Mouse (Mus musculus): Measurements from ENCODE around the gene Cyp4a32.

GRCm38 (mm10) chr4:115614005-115614404 lies 13.2 kb downstream of the Cyp4a32 start:
- TF ChIP-seq EP300 (IDR thresholded peaks at IDR 0.05; ENCODE audit: low read length) (no peak), CTCF (conservative IDR thresholded peaks at IDR 0.05 in 1 of 2, IDR thresholded peaks at IDR 0.05 in 1 of 2; ENCODE audit: low read depth in 2 of 2, low read length in 2 of 2) (no peak), BHLHE40 (IDR thresholded peaks at IDR 0.05; ENCODE audit: low read depth, low read length) (no peak), POLR2A (IDR thresholded peaks at IDR 0.05; ENCODE audit: low read depth, low read length) (no peak), ELF1 (IDR thresholded peaks at IDR 0.05; ENCODE audit: low read depth, low read length) (no peak), GABPA (IDR thresholded peaks at IDR 0.05; ENCODE audit: insufficient replicate concordance, low read depth, low read length) (no peak), POLR2AphosphoS2 (IDR thresholded peaks at IDR 0.05; ENCODE audit: low read depth, low read length) (no peak), PAX5 (IDR thresholded peaks at IDR 0.05; ENCODE audit: low read length) (no peak), NRF1 (IDR thresholded peaks at IDR 0.05; ENCODE audit: low read depth, low read length) (no peak), MAFK (IDR thresholded peaks at IDR 0.05; ENCODE audit: insufficient replicate concordance, low read length) (no peak), CHD1 (IDR thresholded peaks at IDR 0.05; ENCODE audit: low read depth, low read length) (no peak), USF1 (IDR thresholded peaks at IDR 0.05; ENCODE audit: low read depth, low read length) (no peak)

Measured in CH12.LX (cell line).